Mouse (Mus musculus) T-cell, adult 66 days (primary cell): ENCODE measurements around the gene Ppp1cc. TPM values are rescaled to one million over a fixed set of nuclear protein-coding genes. Genes with fewer than 3 reads are reported as not detected.

Experiments used
- total RNA-seq, 2 experiments: library from RNA; stranded (reverse); gene quantifications; 3 replicates in 1 of 2; 4 replicates in 1 of 2; pipeline ENCODE4 v1.2.4; 2023

Ppp1cc gene
- total RNA-seq: 100 to 1,000 TPM; 275 to 280 TPM

GRCm38 (mm10) chr5:122157827-122158381 lies at the start of gene Ppp1cc:
Gene Ppp1cc (plus strand): TSS chr5:122158278.

GRCm38 (mm10) chr5:122140723-122141122 lies 17.4 kb upstream of the Ppp1cc start, which contains the start of gene Ccdc63:
Gene Ccdc63 (minus strand): TSS chr5:122140823.

GRCm38 (mm10) chr5:122206475-122206874 lies 48.4 kb downstream of the Ppp1cc start, which contains the start of gene Hvcn1:
Gene Hvcn1 (plus strand): TSS chr5:122206804.

Other genes with a start within 250 kb of the Ppp1cc start
- gene Cux2, start 108.2 kb upstream of the Ppp1cc start, total RNA-seq: not detected
- not detected for gene Myl2, start 57.3 kb upstream of the Ppp1cc start, total RNA-seq
- not detected for gene Ccdc63, start 17.5 kb upstream of the Ppp1cc start, total RNA-seq
- gene Hvcn1, start 48.5 kb downstream of the Ppp1cc start, total RNA-seq: 10 to 100 TPM; 73.6 to 74.4 TPM
- gene Tctn1, start 106.2 kb downstream of the Ppp1cc start, total RNA-seq: 1 to 10 TPM; 2.5 to 2.8 TPM
- gene Pptc7, start 126.1 kb downstream of the Ppp1cc start, total RNA-seq: 10 to 100 TPM; 35.9 to 42.7 TPM
- 1 to 10 TPM; 5.3 to 7.7 TPM for gene Rad9b, start 196.0 kb downstream of the Ppp1cc start, total RNA-seq
- 10 to 100 TPM; 54.6 to 72.1 TPM for gene Vps29, start 196.1 kb downstream of the Ppp1cc start, total RNA-seq
- 10 to 100 TPM; 59.8 to 72.1 TPM for gene Gpn3, start 213.6 kb downstream of the Ppp1cc start, total RNA-seq
- 10 to 100 TPM in 1 of 2 experiments, 1 to 10 TPM in 1; 9.0 to 13.7 TPM for gene Fam216a, start 214.1 kb downstream of the Ppp1cc start, total RNA-seq
- 100 to 1,000 TPM; 230 to 262 TPM for gene Arpc3, start 233.6 kb downstream of the Ppp1cc start, total RNA-seq